Mouse (Mus musculus) cerebellum, adult 2 months (tissue): Measurements from ENCODE around the gene Tns1.

Experiments
- CTCF ChIP-seq: fragments of 200-500 bp; IDR thresholded peaks from 2 replicates; pipeline ENCODE4 v1.5.1; 2011; ENCODE audit warnings: low read depth, mild to moderate bottlenecking, control low read depth, low read length, moderate library complexity, borderline replicate concordance; ENCODE audit not compliant: insufficient read depth
- POLR2A ChIP-seq: fragments of 200-500 bp; IDR thresholded peaks from 2 replicates; pipeline ENCODE4 v1.6.1; 2011; ENCODE audit warnings: low read length, control low read depth, borderline replicate concordance; ENCODE audit not compliant: insufficient read depth

- TF ChIP-seq CTCF = no peak
- no peak for TF ChIP-seq POLR2A
Observed at GRCm38 (mm10) chr1:73955259-73955842, 168.9 kb downstream of the Tns1 start.
